In the genomic region with DNA sequence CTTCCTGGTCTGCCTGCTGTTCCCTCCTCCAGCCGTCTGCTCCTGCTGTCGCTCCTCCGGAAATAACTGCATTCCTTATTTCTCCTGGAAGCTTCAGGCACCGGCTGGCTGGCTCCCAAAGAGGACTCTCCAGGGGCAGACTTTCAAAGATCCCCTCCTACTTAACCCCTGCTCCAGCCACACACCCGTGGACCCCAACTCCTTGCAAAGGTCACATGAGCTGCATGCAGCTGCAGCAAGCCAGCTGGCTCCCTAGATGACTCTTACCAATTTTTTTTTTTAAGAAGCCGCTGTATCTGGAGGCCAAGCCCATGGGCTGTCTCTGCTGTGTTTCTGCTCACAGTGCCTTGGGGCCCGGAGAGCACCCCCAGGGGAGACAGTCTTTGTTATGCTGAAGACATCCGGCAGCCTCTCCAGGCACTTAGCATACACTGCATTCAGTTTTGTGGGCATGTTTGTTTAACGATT, we compare ENCODE assay signal across 8 mouse cellular contexts. TPM values are rescaled to one million over a fixed set of nuclear protein-coding genes. Genes with fewer than 3 reads are reported as not detected.
DNase-seq lines count a peak whose midpoint lies in the region; ATAC-seq and TF ChIP-seq lines count a peak whose summit lies in the region.

No protein-coding gene starts in this region.

- no peak overlapping the region; the same call in 1 of the 2 replicates for H3K9ac ChIP-seq in lung, embryonic 16.5 days (ENCODE audit: low read length)
- H3K9ac ChIP-seq in heart, postnatal 0 days (replicated peaks; ENCODE audit: low read depth, low read length) = no peak overlapping the region
- H3K9ac ChIP-seq in neural tube, embryonic 15.5 days (replicated peaks) = no peak overlapping the region

- TF ChIP-seq CTCF in lung, adult 2 months (IDR thresholded peaks at IDR 0.05; ENCODE audit: insufficient read depth, low read length) = no peak
- no peak for TF ChIP-seq CTCF in heart, postnatal 0 days (IDR thresholded peaks at IDR 0.05; ENCODE audit: low read depth)

- H3K27me3 ChIP-seq in lung, embryonic 16.5 days (ENCODE audit: control insufficient read depth, insufficient read depth, low read depth, low read length) = no peaks in the 10 kb centered on the region
- no peaks in the 10 kb centered on the region for H3K27me3 ChIP-seq in heart, postnatal 0 days (ENCODE audit: control insufficient read depth, insufficient read depth, low read length)
- H3K27me3 ChIP-seq in neural tube, embryonic 15.5 days (replicated peaks) = no peaks in the 10 kb centered on the region

- peak overlapping the region; percentile 28 for H3K27ac ChIP-seq in lung, embryonic 16.5 days (ENCODE audit: low read length)
- H3K27ac ChIP-seq in heart, postnatal 0 days (ENCODE audit: low read depth) = peak overlapping the region; percentile 39; the same call in 1 of the 2 replicates
- H3K27ac ChIP-seq in neural tube, embryonic 15.5 days (replicated peaks) = peak overlapping the region; percentile 10

- H3K4me1 ChIP-seq in lung, embryonic 16.5 days (replicated peaks; ENCODE audit: control insufficient read depth, insufficient read depth, low read length) = peaks cover 33% of the 10 kb centered on the region
- peaks cover 4% of the 10 kb centered on the region for H3K4me1 ChIP-seq in lung, adult 2 months (ENCODE audit: control insufficient read depth, insufficient read depth, low read length)
- H3K4me1 ChIP-seq in heart, postnatal 0 days (ENCODE audit: control insufficient read depth, insufficient read depth) = peaks cover 30% of the 10 kb centered on the region
- H3K4me1 ChIP-seq in neural tube, embryonic 15.5 days = peaks cover 57% of the 10 kb centered on the region

- WGBS in lung, embryonic 16.5 days = 4% methylated on average over 9 of the region's 9 CpGs
- 13% methylated on average over 9 of the region's 9 CpGs for WGBS in lung, adult 2 months
- 11% methylated on average over 9 of the region's 9 CpGs for WGBS in heart, postnatal 0 days
- 4% methylated on average over 9 of the region's 9 CpGs for WGBS in neural tube, embryonic 15.5 days

- no peak for DNase-seq in lung, adult 2 months
- DNase-seq in embryo, embryonic 10.5 days (ENCODE audit: low spot score) = peak; percentile 60
- peak; percentile 73 for DNase-seq in heart, postnatal 0 days (ENCODE audit: low spot score)
- DNase-seq in kidney, postnatal 4 days = peak; percentile 78 to 83
- DNase-seq in Muller cell, postnatal 12 days (ENCODE audit: inconsistent ontology term) = no peak

- peak overlapping the region; percentile 37 for H3K4me2 ChIP-seq in lung, embryonic 16.5 days (ENCODE audit: low read depth, low read length)
- H3K4me2 ChIP-seq in heart, postnatal 0 days (ENCODE audit: low read depth, low read length) = peak overlapping the region; percentile 25
- H3K4me2 ChIP-seq in neural tube, embryonic 15.5 days = no peak overlapping the region

- no peak for TF ChIP-seq EP300 in heart, postnatal 0 days (IDR thresholded peaks at IDR 0.05; ENCODE audit: low read depth)

- H3K36me3 ChIP-seq in lung, embryonic 16.5 days (ENCODE audit: control insufficient read depth, insufficient read depth, low read length) = no peaks in the 10 kb centered on the region
- H3K36me3 ChIP-seq in heart, postnatal 0 days (replicated peaks; ENCODE audit: control insufficient read depth, insufficient read depth, low read length) = no peaks in the 10 kb centered on the region
- H3K36me3 ChIP-seq in neural tube, embryonic 15.5 days = no peaks in the 10 kb centered on the region

- H3K4me3 ChIP-seq in lung, embryonic 16.5 days (ENCODE audit: low read length) = no peak overlapping the region
- no peak overlapping the region for H3K4me3 ChIP-seq in lung, adult 2 months (replicated peaks; ENCODE audit: extremely low read depth, low read depth, low read length)
- no peak overlapping the region for H3K4me3 ChIP-seq in heart, postnatal 0 days (ENCODE audit: low read depth, low read length)
- H3K4me3 ChIP-seq in neural tube, embryonic 15.5 days (replicated peaks) = no peak overlapping the region

- no peaks in the 10 kb centered on the region for H3K9me3 ChIP-seq in lung, embryonic 16.5 days (ENCODE audit: control insufficient read depth, low read length)
- no peaks in the 10 kb centered on the region for H3K9me3 ChIP-seq in heart, postnatal 0 days (replicated peaks; ENCODE audit: control insufficient read depth, low read length)
- no peaks in the 10 kb centered on the region for H3K9me3 ChIP-seq in neural tube, embryonic 15.5 days (replicated peaks)

- ATAC-seq in lung, embryonic 16.5 days (ENCODE audit: low read depth) = peak; percentile 34
- peak; percentile 15 for ATAC-seq in heart, postnatal 0 days (ENCODE audit: insufficient read depth, low read depth)
- ATAC-seq in neural tube, embryonic 15.5 days (ENCODE audit: low FRiP score) = no peak
- no peak for ATAC-seq in megakaryocyte progenitor cell, adult 5-6 weeks (replicated peaks; ENCODE audit: poor library complexity)

- no peak for TF ChIP-seq POLR2A in lung, adult 2 months (IDR thresholded peaks at IDR 0.05; ENCODE audit: borderline replicate concordance, extremely low read depth, low read depth, low read length)

RNA-seq across cellular contexts. Expression of a gene that starts 8.9 kb away (rescaled TPM):
- polyA plus RNA-seq in lung, embryonic 16.5 days (2015; fragmentation: Nextera tagmentation; extraction: Ambion mirVana) = 0.77 and 0.88 TPM in 2 replicates
- 1.7 and 2.4 TPM in 2 replicates for polyA plus RNA-seq in lung, adult 2 months (2012; rRNA removed)
- total RNA-seq in heart, postnatal 0 days (2014; rRNA removed; ENCODE audit: low replicate concordance) = 1.9 and 3.7 TPM in 2 replicates
- polyA plus RNA-seq in heart, postnatal 0 days (2015; fragmentation: Nextera tagmentation; extraction: Ambion mirVana) = 0.46 and 0.48 TPM in 2 replicates
- polyA plus RNA-seq in neural tube, embryonic 15.5 days (2015; fragmentation: Nextera tagmentation; extraction: Ambion mirVana) = 2.5 and 2.6 TPM in 2 replicates
- not detected in 2 replicates for total RNA-seq in megakaryocyte progenitor cell, adult 5-6 weeks (2015)
- not detected in 2 replicates for total RNA-seq in megakaryocyte progenitor cell, adult 5-6 weeks (2017)

Comparison
In these comparisons a context has a peak if more than half of its experiments do, and no peak if none do; other contexts are left out.
1. ATAC-seq: peak in lung, embryonic 16.5 days (single experiment) and heart, postnatal 0 days (single experiment); none in neural tube, embryonic 15.5 days (single experiment) and megakaryocyte progenitor cell, adult 5-6 weeks (single experiment).
2. DNase-seq: peak in embryo, embryonic 10.5 days (single experiment), heart, postnatal 0 days (single experiment) and kidney, postnatal 4 days (2 of 2); none in lung, adult 2 months (single experiment) and Muller cell, postnatal 12 days (single experiment).
3. Peak in every context shown above with its lines, with median percentiles within 50 percentile points of each other: H3K27ac ChIP-seq.